Mouse (Mus musculus) limb, embryonic 12.5 days (tissue): ENCODE measurements around the gene Prdx3. TPM values are rescaled to one million over a fixed set of nuclear protein-coding genes. Genes with fewer than 3 reads are reported as not detected.

Source experiments
- ATAC-seq: fragments of 200-750 bp; cut with Nextera tagmentation; 2 replicates; pipeline ENCODE4 v1.8.0; 2017; ENCODE audit warnings: low read depth, moderate TSS enrichment; ENCODE audit not compliant: insufficient number of reproducible peaks, insufficient read depth, low FRiP score, low TSS enrichment
- H3K27ac ChIP-seq: fragments of 300-500 bp; sonication (generic); 2 replicates; pipeline ENCODE4 v1.5.1; 2016; ENCODE audit warnings: mild to moderate bottlenecking, moderate library complexity
- H3K27me3 ChIP-seq: fragments of 300-500 bp; sonication (generic); 2 replicates; pipeline ENCODE4 v1.6.1; 2016; ENCODE audit warnings: mild to moderate bottlenecking, moderate library complexity
- H3K36me3 ChIP-seq: fragments of 300-500 bp; sonication (generic); 2 replicates; pipeline ENCODE4 v1.6.1; 2016; ENCODE audit warnings: mild to moderate bottlenecking, moderate library complexity
- H3K4me1 ChIP-seq: fragments of 300-500 bp; sonication (generic); replicated peaks from 2 replicates; pipeline ENCODE4 v1.6.1; 2016
- H3K4me2 ChIP-seq: fragments of 300-500 bp; sonication (generic); 2 replicates; pipeline ENCODE4 v1.6.1; 2016; ENCODE audit warnings: mild to moderate bottlenecking, moderate library complexity
- H3K4me3 ChIP-seq: fragments of 300-500 bp; sonication (generic); replicated peaks from 2 replicates; pipeline ENCODE4 v1.5.1; 2016; ENCODE audit warnings: mild to moderate bottlenecking
- H3K9ac ChIP-seq: fragments of 300-500 bp; sonication (generic); replicated peaks from 2 replicates; pipeline ENCODE4 v1.6.1; 2016; ENCODE audit warnings: mild to moderate bottlenecking, moderate library complexity
- H3K9me3 ChIP-seq: fragments of 300-500 bp; sonication (generic); 2 replicates; pipeline ENCODE4 v1.6.1; 2016; ENCODE audit warnings: mild to moderate bottlenecking, moderate library complexity
- WGBS: fragments of 180-500 bp; shearing (Covaris S2); methylation state at CpG from one replicate; pipeline ENCODE4 v1.1.7; 2016; 5-methylcytosine and 5-hydroxymethylcytosine counted together
- polyA plus RNA-seq: library from polyadenylated mRNA; unstranded; fragments of >200 nt; fragmentation: Nextera tagmentation; extraction: Ambion mirVana; gene quantifications from 2 replicates; pipeline ENCODE4 v1.2.1, GENCODE M21; 2016

The Prdx3 gene
- polyA plus RNA-seq, 1 experiment from 2014 or later, result 85.2 TPM

DNA sequence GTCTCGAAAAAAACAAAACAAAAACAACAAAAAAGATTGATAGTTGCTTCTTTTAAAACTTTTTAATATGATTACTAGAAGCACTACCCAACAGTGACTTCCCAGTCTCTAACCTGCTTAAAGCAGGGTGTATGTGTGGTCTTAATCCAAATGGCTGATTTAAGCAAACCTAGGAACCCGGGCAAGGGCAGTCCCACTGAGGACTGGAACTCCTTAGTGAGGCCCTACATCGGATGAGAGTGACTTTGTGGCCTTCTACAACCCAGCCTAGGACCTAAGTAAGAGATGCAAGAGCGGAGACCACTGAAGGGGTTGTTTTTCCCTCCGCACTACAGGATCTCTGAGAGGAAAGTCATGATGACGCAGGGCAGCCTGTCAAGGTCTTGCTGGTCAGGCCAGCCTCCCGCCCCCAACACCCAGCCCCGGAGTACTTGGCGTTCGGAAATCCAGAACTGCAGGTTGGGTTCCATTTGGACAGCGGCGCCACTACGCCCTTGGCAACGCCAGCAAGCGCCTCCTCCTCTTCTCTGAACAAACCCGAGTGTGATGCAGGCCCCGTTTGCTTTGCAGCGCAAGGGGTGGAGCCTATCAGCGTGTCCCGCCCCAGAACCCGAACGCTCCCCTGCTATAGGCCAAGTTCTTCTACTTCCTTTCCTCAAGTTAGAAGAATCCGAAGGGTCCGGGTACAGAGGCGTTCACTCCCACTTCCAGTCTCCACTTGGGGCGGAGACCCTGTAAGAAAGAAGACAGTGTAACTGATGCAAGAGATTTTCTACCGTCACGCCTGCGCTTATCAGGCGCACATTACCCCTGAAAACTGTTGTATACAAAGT lies 13.3 kb downstream of the Prdx3 start, which contains the start of gene Sfxn4:
TSS of gene Sfxn4 (minus strand) at position 612 of the 833 bp plus-strand sequence.
- Histone ChIP-seq H3K4me1 (no peaks in the 10 kb centered on the region), H3K4me3 (peak within 1 kb of the TSS; percentile 60), H3K36me3 (peaks cover 16% of the 10 kb centered on the region), H3K4me2 (peak within 1 kb of the TSS; percentile 72), H3K9ac (peak within 1 kb of the TSS; percentile 71), H3K27ac (peak within 1 kb of the TSS; percentile 75), H3K9me3 (no peaks in the 10 kb centered on the region), H3K27me3 (no peaks in the 10 kb centered on the region)
- 4% methylated on average over 30 of the region's 30 CpGs for WGBS
- peak; percentile 99 for ATAC-seq

DNA sequence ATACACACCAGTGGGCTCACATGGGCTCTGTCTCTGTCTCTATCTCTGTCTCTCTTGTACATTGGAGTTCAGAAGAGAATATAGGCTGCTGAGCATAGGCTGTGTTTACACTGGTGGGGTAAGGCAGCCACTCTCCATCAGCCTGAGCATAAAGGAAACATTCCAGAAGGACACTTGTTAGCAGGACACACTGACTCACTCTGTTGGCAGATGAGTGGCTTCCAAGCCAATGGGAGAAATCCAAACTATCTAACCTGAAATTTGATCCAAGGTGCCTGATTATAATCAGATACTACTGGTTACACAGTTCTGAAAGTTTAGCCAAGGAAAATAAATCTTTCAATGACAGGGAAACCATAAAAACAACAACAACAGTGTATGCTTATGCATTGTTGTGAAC lies 28.6 kb downstream of the Prdx3 start:
- H3K27me3 ChIP-seq, result no peaks in the 10 kb centered on the region
- ATAC-seq, result no peak
- H3K4me3 ChIP-seq, result no peak overlapping the region
- H3K36me3 ChIP-seq, result peaks cover 41% of the 10 kb centered on the region
- H3K4me1 ChIP-seq, result no peaks in the 10 kb centered on the region
- H3K9ac ChIP-seq, result no peak overlapping the region
- no peak overlapping the region for H3K27ac ChIP-seq
- no peak overlapping the region for H3K4me2 ChIP-seq
- H3K9me3 ChIP-seq, result no peaks in the 10 kb centered on the region

DNA sequence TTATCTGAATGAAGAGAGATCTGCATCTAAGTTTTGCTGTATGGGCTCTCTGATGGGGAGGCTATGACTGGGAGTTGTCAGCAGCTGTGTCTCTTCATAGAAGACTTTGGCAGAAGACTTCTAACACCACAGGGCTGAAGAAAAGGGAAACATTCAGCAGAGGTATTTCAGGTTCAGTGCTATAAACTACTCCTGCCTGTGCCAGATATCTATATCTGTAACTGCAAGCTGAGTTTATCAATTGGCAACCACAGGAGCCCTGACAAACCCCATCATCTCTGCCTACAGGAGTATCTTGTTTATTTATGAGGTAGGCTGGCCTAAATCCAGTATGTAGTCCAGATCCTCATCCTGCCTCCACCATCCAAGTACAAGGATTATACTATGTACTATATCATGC lies 31.0 kb downstream of the Prdx3 start:
- no peaks in the 10 kb centered on the region for H3K27me3 ChIP-seq
- no peaks in the 10 kb centered on the region for H3K4me1 ChIP-seq
- H3K4me3 ChIP-seq, result no peak overlapping the region
- peaks cover 53% of the 10 kb centered on the region for H3K36me3 ChIP-seq
- no peak for ATAC-seq
- no peak overlapping the region for H3K4me2 ChIP-seq
- H3K9me3 ChIP-seq, result no peaks in the 10 kb centered on the region
- no peak overlapping the region for H3K9ac ChIP-seq
- no peak overlapping the region for H3K27ac ChIP-seq

DNA sequence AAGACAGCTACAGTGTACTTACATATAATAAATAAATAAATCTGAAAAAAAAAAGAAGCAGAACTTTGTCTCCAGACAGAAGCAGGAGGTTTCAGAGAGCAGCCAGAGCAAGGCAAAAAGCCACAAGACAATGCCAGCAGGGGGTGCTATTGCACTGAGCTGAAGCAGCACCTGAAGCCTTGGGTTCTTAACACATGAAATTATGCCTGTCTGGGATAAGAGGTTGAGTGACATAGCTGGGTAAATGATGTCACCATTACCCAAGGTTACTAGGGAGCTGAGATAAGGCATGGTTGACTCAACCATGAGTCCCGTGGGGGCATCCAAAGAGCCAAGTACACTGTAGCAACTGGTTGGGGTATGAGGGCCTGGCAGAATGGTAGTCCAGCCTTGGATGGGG lies 36.6 kb downstream of the Prdx3 start:
- Histone ChIP-seq H3K27me3 (no peaks in the 10 kb centered on the region), H3K9ac (no peak overlapping the region), H3K4me2 (no peak overlapping the region), H3K27ac (no peak overlapping the region), H3K4me1 (no peaks in the 10 kb centered on the region), H3K9me3 (no peaks in the 10 kb centered on the region), H3K36me3 (peaks cover 87% of the 10 kb centered on the region), H3K4me3 (no peak overlapping the region)
- WGBS, result 80% methylated on average over 1 of the region's 1 CpGs
- no peak for ATAC-seq

DNA sequence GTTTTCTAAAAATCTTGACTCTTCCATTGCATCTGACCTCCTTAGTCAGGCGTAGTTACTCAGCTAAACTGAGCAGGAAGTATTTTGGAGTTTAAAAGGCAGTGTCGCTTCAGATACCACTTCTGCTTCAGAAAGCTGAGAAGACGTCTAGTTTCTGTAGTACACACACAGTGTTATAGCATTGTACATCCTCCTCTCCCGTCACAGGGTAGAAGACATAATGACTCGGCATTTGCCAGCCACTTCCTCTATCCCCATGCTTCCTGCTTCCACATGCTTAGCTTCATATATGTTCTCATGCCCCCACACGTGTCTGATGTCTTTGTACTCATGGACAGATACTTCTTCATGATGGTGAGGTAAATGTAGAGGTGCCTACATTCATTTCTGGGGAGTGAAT lies 55.7 kb downstream of the Prdx3 start:
- Histone ChIP-seq H3K4me2 (no peak overlapping the region), H3K36me3 (peaks cover 79% of the 10 kb centered on the region), H3K9ac (no peak overlapping the region), H3K27ac (no peak overlapping the region), H3K27me3 (no peaks in the 10 kb centered on the region), H3K4me3 (no peak overlapping the region), H3K9me3 (no peaks in the 10 kb centered on the region), H3K4me1 (no peaks in the 10 kb centered on the region)
- ATAC-seq, result no peak
- WGBS, result 94% methylated on average over 6 of the region's 6 CpGs

Other genes starting within 250 kb of the Prdx3 start
- 1.9 and 2.4 TPM in 2 replicates for gene Nanos1, start 118.6 kb downstream of the Prdx3 start, polyA plus RNA-seq
- gene Eif3a, start 83.9 kb downstream of the Prdx3 start, polyA plus RNA-seq, result 143 and 157 TPM in 2 replicates
- gene Fam45a, start 63.0 kb downstream of the Prdx3 start, polyA plus RNA-seq, result 31.4 and 34.2 TPM in 2 replicates
- gene Sfxn4, start 13.1 kb downstream of the Prdx3 start, polyA plus RNA-seq, result 14.1 and 15.5 TPM in 2 replicates
- gene Grk5, start 15.2 kb upstream of the Prdx3 start, polyA plus RNA-seq, result 0.99 and 1.4 TPM in 2 replicates